Mouse (Mus musculus): Measurements from ENCODE around the gene Gm42878. TPM values are rescaled to one million over a fixed set of nuclear protein-coding genes. Genes with fewer than 3 reads are reported as not detected.

The Gm42878 gene
- polyA plus RNA-seq, 1 experiment, result not detected

GRCm38 (mm10) chr5:121472411-121472810, 72.9 kb downstream of the Gm42878 start:
- Histone ChIP-seq H3K4me1 (ENCODE audit: control insufficient read depth, insufficient read depth, low read length) (no peaks in the 10 kb centered on the region), H3K27ac (ENCODE audit: insufficient read depth, low read length) (no peak overlapping the region), H3K4me3 (ENCODE audit: insufficient read depth, low read length) (no peak overlapping the region)
- TF ChIP-seq POLR2A (IDR thresholded peaks at IDR 0.05; ENCODE audit: low read depth, low read length), result no peak
- no peak for TF ChIP-seq CTCF (IDR thresholded peaks at IDR 0.05; ENCODE audit: borderline replicate concordance, insufficient read depth, low read length)

- Histone ChIP-seq H3K27ac (ENCODE audit: insufficient read depth, low read length) (no peak overlapping the region), H3K4me1 (ENCODE audit: control insufficient read depth, insufficient read depth, low read length) (no peaks in the 10 kb centered on the region), H3K4me3 (ENCODE audit: insufficient read depth, low read length) (no peak overlapping the region)
- TF ChIP-seq POLR2A (IDR thresholded peaks at IDR 0.05; ENCODE audit: low read depth, low read length), result no peak
- no peak for TF ChIP-seq CTCF (IDR thresholded peaks at IDR 0.05; ENCODE audit: borderline replicate concordance, insufficient read depth, low read length)
These were observed 75.7 kb downstream of the Gm42878 start for GRCm38 (mm10) chr5:121469566-121469965.

Other genes with a start within 250 kb of the Gm42878 start
- gene Trafd1, start 159.8 kb downstream of the Gm42878 start, polyA plus RNA-seq (2011; ENCODE audit: insufficient read length, low read depth, missing spikeins), result 34.5 and 36.1 TPM in 2 replicates
- gene Naa25, start 147.5 kb downstream of the Gm42878 start, polyA plus RNA-seq (2011; ENCODE audit: insufficient read length, low read depth, missing spikeins), result 24.6 and 34.4 TPM in 2 replicates
- 2.0 TPM in 1 of 2 replicates, not detected in the other for gene Tmem116, start 93.6 kb downstream of the Gm42878 start, polyA plus RNA-seq (2011; ENCODE audit: insufficient read length, low read depth, missing spikeins)
- gene Erp29, start 93.0 kb downstream of the Gm42878 start, polyA plus RNA-seq (2011; ENCODE audit: insufficient read length, low read depth, missing spikeins), result 135 and 136 TPM in 2 replicates
- not detected in 2 replicates for gene Adam1b, start 42.0 kb downstream of the Gm42878 start, polyA plus RNA-seq (2011; ENCODE audit: insufficient read length, low read depth, missing spikeins)
- 1.9 and 2.7 TPM in 2 replicates for gene Adam1a, start within 50 bp of the Gm42878 start, polyA plus RNA-seq (2011; ENCODE audit: insufficient read length, low read depth, missing spikeins)
- 65.3 and 68.3 TPM in 2 replicates for gene Mapkapk5, start 423 bp upstream of the Gm42878 start, polyA plus RNA-seq (2011; ENCODE audit: insufficient read length, low read depth, missing spikeins)
- gene Aldh2, start 48.3 kb upstream of the Gm42878 start, polyA plus RNA-seq (2011; ENCODE audit: insufficient read length, low read depth, missing spikeins), result 167 and 221 TPM in 2 replicates
- gene Acad12, start 73.5 kb upstream of the Gm42878 start, polyA plus RNA-seq (2011; ENCODE audit: insufficient read length, low read depth, missing spikeins), result 3.1 and 3.8 TPM in 2 replicates
- 2.3 and 2.7 TPM in 2 replicates for gene Acad10, start 115.0 kb upstream of the Gm42878 start, polyA plus RNA-seq (2011; ENCODE audit: insufficient read length, low read depth, missing spikeins)
- 41.4 and 46.3 TPM in 2 replicates for gene Brap, start 115.1 kb upstream of the Gm42878 start, polyA plus RNA-seq (2011; ENCODE audit: insufficient read length, low read depth, missing spikeins)
- 174 and 196 TPM in 2 replicates for gene Atxn2, start 165.9 kb upstream of the Gm42878 start, polyA plus RNA-seq (2011; ENCODE audit: insufficient read length, low read depth, missing spikeins)

All from embryonic fibroblast, embryonic 13.5 days (primary cell).